Mouse (Mus musculus) heart, postnatal 0 days (tissue): ENCODE data around the gene Mtus2. TPM values are rescaled to one million over a fixed set of nuclear protein-coding genes. Genes with fewer than 3 reads are reported as not detected.

Experiments
- ATAC-seq: fragments of 200-750 bp; cut with Nextera tagmentation; 2 replicates; pipeline ENCODE4 v1.8.0; 2017; ENCODE audit warnings: low read depth, moderate number of reproducible peaks, moderate library complexity; ENCODE audit not compliant: insufficient read depth
- DNase-seq: peaks from one replicate; pipeline ENCODE4 v3.0.0-alpha.2; 2016; ENCODE audit warnings: low spot score
- H3K27ac ChIP-seq: fragments of 300-500 bp; sonication (generic); 2 replicates; pipeline ENCODE4 v1.5.1; 2014; ENCODE audit warnings: low read depth, mild to moderate bottlenecking
- H3K27me3 ChIP-seq: fragments of 300-500 bp; sonication (generic); 2 replicates; pipeline ENCODE4 v1.6.1; 2014; ENCODE audit warnings: low read length, mixed read lengths; ENCODE audit not compliant: control insufficient read depth, insufficient read depth
- H3K36me3 ChIP-seq: fragments of 300-500 bp; sonication (generic); replicated peaks from 2 replicates; pipeline ENCODE4 v1.6.1; 2014; ENCODE audit warnings: low read length, mixed read lengths; ENCODE audit not compliant: control insufficient read depth, insufficient read depth
- H3K4me1 ChIP-seq: fragments of 300-500 bp; sonication (generic); 2 replicates; pipeline ENCODE4 v1.6.1; 2014; ENCODE audit warnings: antibody characterized with exemption; ENCODE audit not compliant: control insufficient read depth, insufficient read depth
- H3K4me2 ChIP-seq: fragments of 300-500 bp; sonication (generic); 2 replicates; pipeline ENCODE4 v1.6.1; 2014; ENCODE audit warnings: low read depth, mild to moderate bottlenecking, low read length, moderate library complexity
- H3K4me3 ChIP-seq: fragments of 300-500 bp; sonication (generic); 2 replicates; pipeline ENCODE4 v1.5.1; 2014; ENCODE audit warnings: low read depth, low read length
- H3K9ac ChIP-seq: fragments of 300-500 bp; sonication (generic); replicated peaks from 2 replicates; pipeline ENCODE4 v1.6.1; 2014; ENCODE audit warnings: low read depth, low read length, mixed read lengths
- H3K9me3 ChIP-seq: fragments of 300-500 bp; sonication (generic); replicated peaks from 2 replicates; pipeline ENCODE4 v1.6.1; 2016; ENCODE audit warnings: low read length; ENCODE audit not compliant: control insufficient read depth
- CTCF ChIP-seq: IDR thresholded peaks from 2 replicates; pipeline ENCODE4 v1.5.1; 2016; ENCODE audit warnings: antibody characterized with exemption, control low read depth, low read depth
- EP300 ChIP-seq: IDR thresholded peaks from 2 replicates; pipeline ENCODE4 v1.6.1; 2016; ENCODE audit warnings: antibody characterized with exemption, low read depth
- WGBS: fragments of 180-500 bp; shearing (Covaris S2); extraction: QIAGEN DNeasy Blood & Tissue Kit; methylation state at CpG from one replicate; pipeline ENCODE4 v1.1.7; 2014; 5-methylcytosine and 5-hydroxymethylcytosine counted together
- polyA plus RNA-seq: library from polyadenylated mRNA; unstranded; fragments of >200 nt; fragmentation: Nextera tagmentation; extraction: Ambion mirVana; gene quantifications from 2 replicates; pipeline ENCODE4 v1.2.1, GENCODE M21; 2015
- total RNA-seq: library from RNA; depleted of rRNA; stranded (reverse); fragments of >200 nt; gene quantifications from 2 replicates; pipeline ENCODE4 v1.2.3, GENCODE M21; 2014; ENCODE audit warnings: low replicate concordance

The Mtus2 gene
- total and polyA plus RNA-seq, 2 experiments from 2014 or later, result 59.9 to 165 TPM

- Histone ChIP-seq H3K4me2 (no peak overlapping the region), H3K4me3 (no peak overlapping the region), H3K9me3 (peaks cover 20% of the 10 kb centered on the region; the same call in 1 of the 2 replicates), H3K27me3 (no peaks in the 10 kb centered on the region), H3K9ac (no peak overlapping the region), H3K27ac (peak overlapping the region; percentile 3; the same call in 1 of the 2 replicates), H3K4me1 (no peaks in the 10 kb centered on the region), H3K36me3 (no peaks in the 10 kb centered on the region)
- peak; percentile 12 for DNase-seq
- ATAC-seq, result no peak
- 15% methylated on average over 13 of the region's 13 CpGs for WGBS
- TF ChIP-seq CTCF (peak; percentile 61), EP300 (no peak)
Measured at GRCm38 (mm10) chr5:148180590-148181307, 223.6 kb downstream of the Mtus2 start.

GRCm38 (mm10) chr5:148181308-148181630 lies 224.1 kb downstream of the Mtus2 start:
- Histone ChIP-seq H3K4me1 (no peaks in the 10 kb centered on the region), H3K4me2 (no peak overlapping the region), H3K9me3 (peaks cover 20% of the 10 kb centered on the region; the same call in 1 of the 2 replicates), H3K27ac (no peak overlapping the region), H3K27me3 (no peaks in the 10 kb centered on the region), H3K4me3 (no peak overlapping the region), H3K36me3 (no peaks in the 10 kb centered on the region), H3K9ac (no peak overlapping the region)
- ATAC-seq, result no peak
- TF ChIP-seq CTCF, result no peak
- TF ChIP-seq EP300, result no peak
- 58% methylated on average over 4 of the region's 4 CpGs for WGBS
- DNase-seq, result no peak

- no peak overlapping the region for H3K4me3 ChIP-seq
- no peak overlapping the region for H3K4me2 ChIP-seq
- TF ChIP-seq EP300 (no peak), CTCF (no peak)
- WGBS, result 60% methylated on average over 6 of the region's 6 CpGs
- no peaks in the 10 kb centered on the region for H3K4me1 ChIP-seq
- H3K9me3 ChIP-seq, result peaks cover 19% of the 10 kb centered on the region; the same call in 1 of the 2 replicates
- 0 out of 2 replicates have a peak, but pooled peaks have one; percentile 30 for ATAC-seq
- no peak for DNase-seq
- no peak overlapping the region for H3K9ac ChIP-seq
- H3K27me3 ChIP-seq, result no peaks in the 10 kb centered on the region
- H3K36me3 ChIP-seq, result no peaks in the 10 kb centered on the region
- no peak overlapping the region for H3K27ac ChIP-seq
Measured at GRCm38 (mm10) chr5:148181901-148182300, 224.8 kb downstream of the Mtus2 start.

DNA sequence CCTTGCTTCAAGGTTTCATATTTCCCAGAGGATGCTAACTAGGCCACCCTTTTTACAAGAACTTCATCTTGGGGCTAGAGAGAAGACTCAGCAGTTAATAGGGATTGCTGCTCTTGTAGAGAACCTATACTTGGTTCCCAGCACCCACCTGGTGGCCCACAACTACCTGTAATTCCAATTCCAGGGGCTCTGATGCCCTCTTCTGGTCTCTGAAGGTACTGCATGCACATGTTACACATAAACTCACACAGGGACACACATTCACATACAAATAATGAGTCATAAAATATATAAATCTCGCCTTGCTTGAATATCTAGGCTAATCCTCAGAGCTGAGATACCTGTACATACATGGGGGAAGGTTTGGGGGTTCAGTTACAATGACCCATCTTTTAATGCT lies 228.8 kb downstream of the Mtus2 start:
- Histone ChIP-seq H3K4me3 (no peak overlapping the region), H3K27me3 (no peaks in the 10 kb centered on the region), H3K4me2 (no peak overlapping the region), H3K4me1 (no peaks in the 10 kb centered on the region), H3K9me3 (peaks cover 6% of the 10 kb centered on the region; the same call in 1 of the 2 replicates), H3K27ac (no peak overlapping the region), H3K9ac (no peak overlapping the region), H3K36me3 (no peaks in the 10 kb centered on the region)
- 61% methylated on average over 1 of the region's 1 CpGs for WGBS
- no peak for DNase-seq
- TF ChIP-seq CTCF (no peak), EP300 (no peak)
- no peak for ATAC-seq

DNA sequence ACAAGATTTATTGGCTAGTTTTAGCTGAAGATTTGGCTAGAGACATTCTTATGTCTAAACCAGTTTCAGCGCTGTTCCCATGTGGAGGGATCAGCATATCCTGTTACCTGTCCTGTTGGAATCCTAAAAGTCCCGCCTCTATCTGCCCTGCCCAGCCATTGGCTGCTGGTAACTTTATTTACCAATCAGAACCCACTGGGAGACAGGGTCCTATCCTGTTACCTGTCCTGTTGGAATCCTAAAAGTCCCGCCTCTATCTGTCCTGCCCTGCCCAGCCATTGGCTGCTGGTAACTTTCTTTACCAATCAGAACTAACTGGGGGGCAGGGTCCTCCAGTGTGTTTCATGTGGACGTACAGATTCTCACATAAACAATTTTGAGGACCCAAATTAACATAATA lies 234.3 kb downstream of the Mtus2 start:
- H3K27me3 ChIP-seq, result no peaks in the 10 kb centered on the region
- DNase-seq (no peak), ATAC-seq (no peak)
- H3K4me3 ChIP-seq, result no peak overlapping the region
- TF ChIP-seq EP300 (no peak), CTCF (no peak)
- 32% methylated on average over 4 of the region's 4 CpGs for WGBS
- H3K4me1 ChIP-seq, result no peaks in the 10 kb centered on the region
- H3K4me2 ChIP-seq, result no peak overlapping the region
- H3K36me3 ChIP-seq, result no peaks in the 10 kb centered on the region
- no peak overlapping the region for H3K27ac ChIP-seq
- no peak overlapping the region for H3K9ac ChIP-seq
- H3K9me3 ChIP-seq, result no peaks in the 10 kb centered on the region

DNA sequence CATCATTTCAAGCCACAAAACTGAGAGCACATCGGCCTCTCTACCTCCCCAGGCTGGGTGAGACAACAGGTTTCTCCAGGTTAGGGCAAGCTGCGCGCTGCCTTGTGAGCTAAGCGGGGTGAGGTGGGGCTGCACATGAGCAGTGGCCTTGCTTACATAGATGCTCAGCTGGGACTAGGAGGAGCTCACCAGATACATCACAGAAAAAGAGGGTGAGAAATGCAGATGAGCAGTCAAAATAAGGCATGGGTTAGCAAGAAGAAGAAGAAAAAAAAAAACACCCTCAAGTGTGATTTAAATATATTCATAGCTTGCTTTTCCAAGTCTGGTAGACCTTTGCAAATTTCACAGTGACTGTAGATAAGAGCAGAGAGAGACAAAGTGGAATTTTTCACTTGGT lies 254.7 kb downstream of the Mtus2 start:
- Histone ChIP-seq H3K9ac (no peak overlapping the region), H3K4me3 (no peak overlapping the region), H3K4me1 (no peaks in the 10 kb centered on the region), H3K36me3 (no peaks in the 10 kb centered on the region), H3K4me2 (no peak overlapping the region), H3K27me3 (no peaks in the 10 kb centered on the region), H3K27ac (no peak overlapping the region), H3K9me3 (no peaks in the 10 kb centered on the region)
- 93% methylated on average over 4 of the region's 4 CpGs for WGBS
- TF ChIP-seq EP300, result no peak
- TF ChIP-seq CTCF, result no peak
- ATAC-seq (no peak), DNase-seq (no peak)
